Mouse (Mus musculus) lung, adult 2 months (tissue): Measurements from ENCODE around the gene Hbq1b. TPM values are rescaled to one million over a fixed set of nuclear protein-coding genes. Genes with fewer than 3 reads are reported as not detected.
A peak's percentile ranks its signal among the peaks of the same experiment; 100 is the strongest.
"Not testable (repeated sequence)": the region's sequence is repeated elsewhere in the genome, so short reads cannot be mapped to it uniquely, and the experiment has no call there.

Experiments
- DNase-seq: peaks from one replicate; pipeline ENCODE4 v3.0.0; 2022
- H3K4me1 ChIP-seq: fragments of 200-500 bp; 2 replicates; pipeline ENCODE4 v1.6.1; 2011; ENCODE audit warnings: low read length; ENCODE audit not compliant: control insufficient read depth, insufficient read depth
- H3K4me3 ChIP-seq: fragments of 200-500 bp; replicated peaks from 2 replicates; pipeline ENCODE3; 2011; ENCODE audit warnings: low read depth, mild to moderate bottlenecking, control low read depth, low read length; ENCODE audit errors: extremely low read depth
- CTCF ChIP-seq: fragments of 200-500 bp; IDR thresholded peaks from 2 replicates; pipeline ENCODE4 v1.5.1; 2011; ENCODE audit warnings: mild to moderate bottlenecking, low read length, control low read depth; ENCODE audit not compliant: insufficient read depth
- POLR2A ChIP-seq: fragments of 200-500 bp; IDR thresholded peaks from 2 replicates; pipeline ENCODE4 v1.6.1; 2011; ENCODE audit warnings: low read depth, mild to moderate bottlenecking, control low read depth, low read length, borderline replicate concordance; ENCODE audit errors: extremely low read depth
- WGBS: fragments of 180-500 bp; shearing (Covaris S2); methylation state at CpG from one replicate; pipeline ENCODE4 v1.1.7; 2018; 5-methylcytosine and 5-hydroxymethylcytosine counted together
- polyA plus RNA-seq: library from polyadenylated mRNA; depleted of rRNA; stranded (reverse); fragments of >200 nt; gene quantifications from 2 replicates; pipeline ENCODE4 v1.2.3, GENCODE M21; 2012

Hbq1b gene
- polyA plus RNA-seq, 1 experiment, result 1.6 TPM

- DNase-seq, result no peak
- Histone ChIP-seq H3K4me1 (peaks cover 2% of the 10 kb centered on the region; the same call in 1 of the 2 replicates), H3K4me3 (no peak overlapping the region)
- TF ChIP-seq POLR2A (no peak), CTCF (no peak)
- 89% methylated on average over 1 of the region's 1 CpGs for WGBS
Observed at GRCm38 (mm10) chr11:32297866-32298531, 11.2 kb downstream of the Hbq1b start.

GRCm38 (mm10) chr11:32298532-32298918, 11.8 kb downstream of the Hbq1b start:
- WGBS, result 94% methylated on average over 2 of the region's 2 CpGs
- no peak for DNase-seq

GRCm38 (mm10) chr11:32299865-32300264, 13.1 kb downstream of the Hbq1b start, which contains the start of gene Hbq1a:
Hbq1a (plus strand) TSS chr11:32300069.
- 5% methylated on average over 16 of the region's 16 CpGs for WGBS
- not testable (repeated sequence) for H3K4me1 ChIP-seq, H3K4me3 ChIP-seq
- peak; percentile 38 for DNase-seq
- peak; percentile 45 for TF ChIP-seq CTCF

More at GRCm38 (mm10) chr11:32298532-32298918, 11.8 kb downstream of the Hbq1b start:
- no peak overlapping the region for H3K4me3 ChIP-seq
- no peak for TF ChIP-seq POLR2A
- H3K4me1 ChIP-seq, result peaks cover 2% of the 10 kb centered on the region; the same call in 1 of the 2 replicates

GRCm38 (mm10) chr11:32300279-32301267, 13.8 kb downstream of the Hbq1b start:
- no peak for TF ChIP-seq POLR2A
- TF ChIP-seq CTCF, result no peak
- DNase-seq, result no peak
- WGBS, result 49% methylated on average over 16 of the region's 17 CpGs
- Histone ChIP-seq H3K4me3 (no peak overlapping the region), H3K4me1 (peaks cover 2% of the 10 kb centered on the region; the same call in 1 of the 2 replicates)

- H3K4me3 ChIP-seq, result no peak overlapping the region
- H3K4me1 ChIP-seq, result peaks cover 2% of the 10 kb centered on the region; the same call in 1 of the 2 replicates
- WGBS, result 62% methylated on average over 1 of the region's 1 CpGs
- DNase-seq, result no peak
- no peak for TF ChIP-seq CTCF
- TF ChIP-seq POLR2A, result no peak
Observed at GRCm38 (mm10) chr11:32301506-32301905, 14.7 kb downstream of the Hbq1b start.

GRCm38 (mm10) chr11:32302824-32303419, 16.2 kb downstream of the Hbq1b start:
- no peak for DNase-seq
- no peak for TF ChIP-seq CTCF
- 40% methylated on average over 2 of the region's 2 CpGs for WGBS
- Histone ChIP-seq H3K4me1 (peaks cover 2% of the 10 kb centered on the region; the same call in 1 of the 2 replicates), H3K4me3 (no peak overlapping the region)

- no peak overlapping the region for H3K4me3 ChIP-seq
- TF ChIP-seq CTCF (no peak), POLR2A (no peak)
- no peak for DNase-seq
- 91% methylated on average over 1 of the region's 1 CpGs for WGBS
- H3K4me1 ChIP-seq, result peaks cover 2% of the 10 kb centered on the region; the same call in 1 of the 2 replicates
Observed at GRCm38 (mm10) chr11:32303455-32303854, 16.7 kb downstream of the Hbq1b start.

- H3K4me1 ChIP-seq, result no peaks in the 10 kb centered on the region
- no peak overlapping the region for H3K4me3 ChIP-seq
- WGBS, result 63% methylated on average over 1 of the region's 1 CpGs
- no peak for DNase-seq
- TF ChIP-seq CTCF (no peak), POLR2A (no peak)
Observed at GRCm38 (mm10) chr11:32307006-32307405, 20.2 kb downstream of the Hbq1b start.

GRCm38 (mm10) chr11:32309446-32309845, 22.7 kb downstream of the Hbq1b start:
- WGBS, result 77% methylated on average over 4 of the region's 4 CpGs
- DNase-seq, result no peak
- Histone ChIP-seq H3K4me3 (no peak overlapping the region), H3K4me1 (no peaks in the 10 kb centered on the region)
- TF ChIP-seq CTCF (no peak), POLR2A (no peak)
